Mouse (Mus musculus) stomach, postnatal 0 days (tissue): ENCODE results near the gene Rdx. TPM values are rescaled to one million over a fixed set of nuclear protein-coding genes. Genes with fewer than 3 reads are reported as not detected.

Source experiments
- ATAC-seq: fragments of 200-750 bp; cut with Nextera tagmentation; 2 replicates; pipeline ENCODE4 v1.8.0; 2017; ENCODE audit not compliant: low FRiP score, low TSS enrichment
- DNase-seq: peaks from one replicate; pipeline ENCODE4 v3.0.0-alpha.2; 2016; ENCODE audit warnings: low spot score
- H3K27ac ChIP-seq: fragments of 300-500 bp; sonication (generic); replicated peaks from 2 replicates; pipeline ENCODE4 v1.5.1; 2014; ENCODE audit warnings: mild to moderate bottlenecking, control low read depth
- H3K27me3 ChIP-seq: fragments of 300-500 bp; sonication (generic); 2 replicates; pipeline ENCODE4 v1.6.1; 2014; ENCODE audit warnings: low read length; ENCODE audit not compliant: control insufficient read depth, insufficient read depth
- H3K36me3 ChIP-seq: fragments of 300-500 bp; sonication (generic); 2 replicates; pipeline ENCODE4 v1.6.1; 2014; ENCODE audit warnings: low read length, mixed read lengths; ENCODE audit not compliant: control insufficient read depth, insufficient read depth
- H3K4me1 ChIP-seq: fragments of 300-500 bp; sonication (generic); replicated peaks from 2 replicates; pipeline ENCODE4 v1.6.1; 2014; ENCODE audit warnings: antibody characterized with exemption; ENCODE audit not compliant: control insufficient read depth, insufficient read depth
- H3K4me2 ChIP-seq: fragments of 300-500 bp; sonication (generic); replicated peaks from 2 replicates; pipeline ENCODE4 v1.6.1; 2014; ENCODE audit warnings: low read depth, mild to moderate bottlenecking, control low read depth, moderate library complexity
- H3K4me3 ChIP-seq: fragments of 300-500 bp; sonication (generic); 2 replicates; pipeline ENCODE4 v1.5.1; 2014; ENCODE audit warnings: low read depth, low read length, control low read depth
- H3K9ac ChIP-seq: fragments of 300-500 bp; sonication (generic); 2 replicates; pipeline ENCODE4 v1.6.1; 2014; ENCODE audit warnings: mild to moderate bottlenecking, low read length, control low read depth, mixed read lengths
- H3K9me3 ChIP-seq: fragments of 300-500 bp; sonication (generic); 2 replicates; pipeline ENCODE4 v1.6.1; 2016; ENCODE audit warnings: low read length; ENCODE audit not compliant: control insufficient read depth
- CTCF ChIP-seq: IDR thresholded peaks from 2 replicates; pipeline ENCODE4 v1.5.1; 2016; ENCODE audit warnings: antibody characterized with exemption, low read depth, mild to moderate bottlenecking, moderate library complexity
- EP300 ChIP-seq: optimal IDR thresholded peaks from 2 replicates; pipeline ENCODE3; 2016; ENCODE audit warnings: antibody characterized with exemption
- WGBS: fragments of 180-500 bp; shearing (Covaris S2); extraction: QIAGEN DNeasy Blood & Tissue Kit; methylation state at CpG from one replicate; pipeline ENCODE4 v1.1.7; 2014; 5-methylcytosine and 5-hydroxymethylcytosine counted together
- polyA plus RNA-seq: library from polyadenylated mRNA; unstranded; fragments of >200 nt; fragmentation: Nextera tagmentation; extraction: Ambion mirVana; gene quantifications from 2 replicates; pipeline ENCODE4 v1.2.1, GENCODE M21; 2015

Rdx gene
- polyA plus RNA-seq, 1 experiment from 2014 or later: 52.7 TPM

- no peaks in the 10 kb centered on the region for H3K36me3 ChIP-seq
- no peak overlapping the region for H3K4me3 ChIP-seq
- H3K27me3 ChIP-seq: no peaks in the 10 kb centered on the region
- TF ChIP-seq EP300 (no peak), CTCF (no peak)
- DNase-seq (no peak), ATAC-seq (no peak)
- no peaks in the 10 kb centered on the region for H3K9me3 ChIP-seq
- no peak overlapping the region for H3K9ac ChIP-seq
- no peak overlapping the region for H3K4me2 ChIP-seq
- H3K27ac ChIP-seq: no peak overlapping the region
- no peaks in the 10 kb centered on the region for H3K4me1 ChIP-seq
- 76% methylated on average over 5 of the region's 5 CpGs for WGBS
Observed at GRCm38 (mm10) chr9:52013900-52014455, 33.0 kb upstream of the Rdx start.

GRCm38 (mm10) chr9:52017091-52017490, 29.9 kb upstream of the Rdx start:
- no peaks in the 10 kb centered on the region for H3K4me1 ChIP-seq
- no peaks in the 10 kb centered on the region for H3K27me3 ChIP-seq
- ATAC-seq (no peak), DNase-seq (no peak)
- H3K27ac ChIP-seq: no peak overlapping the region
- TF ChIP-seq EP300 (no peak), CTCF (no peak)
- no peak overlapping the region for H3K9ac ChIP-seq
- 86% methylated on average over 3 of the region's 3 CpGs for WGBS
- no peak overlapping the region for H3K4me3 ChIP-seq
- H3K9me3 ChIP-seq: no peaks in the 10 kb centered on the region
- H3K36me3 ChIP-seq: no peaks in the 10 kb centered on the region
- no peak overlapping the region for H3K4me2 ChIP-seq

- Histone ChIP-seq H3K9ac (no peak overlapping the region), H3K4me2 (no peak overlapping the region), H3K9me3 (no peaks in the 10 kb centered on the region), H3K27ac (no peak overlapping the region), H3K36me3 (no peaks in the 10 kb centered on the region), H3K4me1 (no peaks in the 10 kb centered on the region), H3K27me3 (no peaks in the 10 kb centered on the region), H3K4me3 (no peak overlapping the region)
- ATAC-seq (no peak), DNase-seq (no peak)
- 65% methylated on average over 2 of the region's 2 CpGs for WGBS
- TF ChIP-seq EP300 (no peak), CTCF (no peak)
Observed at GRCm38 (mm10) chr9:52017824-52018223, 29.1 kb upstream of the Rdx start.

- 93% methylated on average over 1 of the region's 1 CpGs for WGBS
Observed at GRCm38 (mm10) chr9:52018505-52018904, 28.5 kb upstream of the Rdx start.

GRCm38 (mm10) chr9:52027257-52028020, 19.5 kb upstream of the Rdx start:
- H3K27me3 ChIP-seq: no peaks in the 10 kb centered on the region
- no peaks in the 10 kb centered on the region for H3K9me3 ChIP-seq
- no peaks in the 10 kb centered on the region for H3K4me1 ChIP-seq
- 46% methylated on average over 5 of the region's 5 CpGs for whole genome bisulfite sequencing
- no peak overlapping the region for H3K4me2 ChIP-seq
- no peak overlapping the region for H3K4me3 ChIP-seq
- DNase-seq: no peak
- TF ChIP-seq CTCF: no peak
- TF ChIP-seq EP300: no peak
- H3K9ac ChIP-seq: no peak overlapping the region
- no peaks in the 10 kb centered on the region for H3K36me3 ChIP-seq
- ATAC-seq: no peak
- no peak overlapping the region for H3K27ac ChIP-seq

More at GRCm38 (mm10) chr9:52018505-52018904, 28.5 kb upstream of the Rdx start:
- Histone ChIP-seq H3K36me3 (no peaks in the 10 kb centered on the region), H3K4me3 (no peak overlapping the region), H3K9me3 (no peaks in the 10 kb centered on the region), H3K27me3 (no peaks in the 10 kb centered on the region), H3K27ac (no peak overlapping the region), H3K9ac (no peak overlapping the region), H3K4me2 (no peak overlapping the region), H3K4me1 (no peaks in the 10 kb centered on the region)
- DNase-seq: no peak
- TF ChIP-seq EP300 (no peak), CTCF (no peak)
- ATAC-seq: no peak
